Mouse (Mus musculus): ENCODE results near the gene Ubl4a.

DNA sequence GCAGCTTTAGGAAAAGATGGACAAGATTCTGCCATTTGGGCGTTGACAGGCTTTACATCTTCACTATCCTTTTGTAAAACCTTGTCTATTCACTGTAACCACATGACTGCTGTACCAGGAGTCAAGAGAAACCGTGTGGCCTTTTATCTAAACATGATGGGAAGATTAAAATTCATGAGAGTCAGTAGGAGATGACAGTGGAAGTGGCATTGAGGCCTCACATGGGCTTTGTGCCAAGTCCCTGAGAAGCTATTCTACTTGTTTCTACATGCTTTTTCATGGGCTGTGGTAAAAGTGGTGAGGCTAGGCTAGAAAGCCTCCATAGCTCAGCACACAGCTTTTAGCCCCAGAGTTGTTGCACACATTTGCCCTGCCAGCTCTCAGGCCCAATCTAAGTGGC, 35.3 kb upstream of the Ubl4a start:
- no peak for TF ChIP-seq TAL1 (IDR thresholded peaks at IDR 0.05; ENCODE audit: low read length)
- TF ChIP-seq GATA1 (IDR thresholded peaks at IDR 0.05; ENCODE audit: low read length), result no peak

All from erythroblast, embryonic 14.5 days (primary cell).